Mouse (Mus musculus) CH12.LX (cell line): ENCODE data around the gene Hdhd3.

ENCODE experiments used
- CTCF ChIP-seq, 2 experiments: IDR thresholded peaks in 1 of 2; conservative IDR thresholded peaks in 1 of 2; 2 replicates each; pipeline ENCODE4 v1.5.1; 2011 to 2012; ENCODE audit warnings: low read depth in 2 of 2, low read length in 2 of 2, improper control_type of control experiment in 1 of 2, inconsistent platforms in 1 of 2, mild to moderate bottlenecking in 1 of 2, moderate library complexity in 1 of 2
- E2F4 ChIP-seq: IDR thresholded peaks from 2 replicates; pipeline ENCODE4 v1.6.1; 2011; ENCODE audit warnings: low read depth, low read length, improper control_type of control experiment; ENCODE audit not compliant: insufficient replicate concordance
- ETS1 ChIP-seq: conservative IDR thresholded peaks from 2 replicates; pipeline ENCODE4 v1.6.1; 2012; ENCODE audit warnings: low read depth, mild to moderate bottlenecking, inconsistent platforms, low read length, improper control_type of control experiment, moderate library complexity
- JUND ChIP-seq: conservative IDR thresholded peaks from 2 replicates; pipeline ENCODE4 v1.6.1; 2011; ENCODE audit warnings: low read depth, low read length, improper control_type of control experiment
- MYC ChIP-seq: IDR thresholded peaks from 2 replicates; pipeline ENCODE4 v1.6.1; 2011; ENCODE audit warnings: low read depth, mild to moderate bottlenecking, improper control_type of control experiment, low read length
- POLR2A ChIP-seq: IDR thresholded peaks from 2 replicates; pipeline ENCODE4 v1.6.1; 2011; ENCODE audit warnings: low read depth, mild to moderate bottlenecking, improper control_type of control experiment, low read length
- USF1 ChIP-seq: IDR thresholded peaks from 2 replicates; pipeline ENCODE4 v1.6.1; 2014; ENCODE audit warnings: low read depth, mild to moderate bottlenecking, inconsistent platforms, low read length, improper control_type of control experiment

DNA sequence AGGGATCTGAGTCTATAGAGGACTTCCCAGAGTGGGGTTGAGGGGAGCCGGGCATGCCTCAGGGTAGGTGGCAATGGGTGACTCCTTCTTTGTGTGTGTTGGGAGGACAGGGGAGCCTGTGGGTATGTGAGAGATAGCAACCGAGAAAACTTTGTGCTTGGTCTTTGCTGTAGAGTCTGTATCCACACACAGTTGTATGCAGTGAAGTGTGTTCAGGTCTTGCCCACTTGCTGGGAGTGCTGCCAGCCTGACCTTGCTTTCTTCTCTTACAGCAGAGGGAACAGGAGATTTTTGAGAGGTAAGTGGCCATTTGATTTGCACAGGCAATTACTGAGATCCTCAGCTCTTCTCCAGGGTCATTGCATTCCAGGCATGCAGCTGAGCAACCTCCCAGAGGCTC is 15.4 kb downstream of the Hdhd3 start:
- no peak for TF ChIP-seq CTCF (conservative IDR thresholded peaks at IDR 0.05 in 1 of 2, IDR thresholded peaks at IDR 0.05 in 1 of 2; ENCODE audit: low read depth in 2 of 2, low read length in 2 of 2)
- TF ChIP-seq ETS1, result no peak
- no peak for TF ChIP-seq E2F4
- no peak for TF ChIP-seq JUND
- TF ChIP-seq USF1, result no peak
- no peak for TF ChIP-seq POLR2A
- no peak for TF ChIP-seq MYC
